Mouse (Mus musculus) heart, embryonic 14.5 days (tissue): Measurements from ENCODE around the gene Sh3pxd2a. TPM values are rescaled to one million over a fixed set of nuclear protein-coding genes. Genes with fewer than 3 reads are reported as not detected.

Source experiments
- ATAC-seq: fragments of 200-750 bp; cut with Nextera tagmentation; 2 replicates; pipeline ENCODE4 v1.8.0; 2017; ENCODE audit warnings: low read depth, moderate TSS enrichment; ENCODE audit not compliant: insufficient number of reproducible peaks, insufficient read depth, low FRiP score
- H3K27ac ChIP-seq, 2 experiments: fragments of 200-500 bp in 1 of 2; fragments of 300-500 bp in 1 of 2; sonication (generic) in 1 of 2; replicated peaks in 1 of 2; 2 replicates each; pipeline ENCODE4 v1.5.1; 2012 to 2014; ENCODE audit warnings: low read depth in 2 of 2, low read length in 2 of 2, control low read depth in 1 of 2, mild to moderate bottlenecking in 1 of 2, mixed read lengths in 1 of 2; ENCODE audit not compliant: control insufficient read depth in 1 of 2, insufficient read depth in 1 of 2
- H3K27me3 ChIP-seq: fragments of 300-500 bp; sonication (generic); 2 replicates; pipeline ENCODE4 v1.6.1; 2014; ENCODE audit warnings: mild to moderate bottlenecking, low read length, control low read depth; ENCODE audit not compliant: control insufficient read depth, insufficient read depth
- H3K36me3 ChIP-seq: fragments of 300-500 bp; sonication (generic); 2 replicates; pipeline ENCODE4 v1.6.1; 2014; ENCODE audit warnings: mild to moderate bottlenecking, control low read depth, low read length, mixed read lengths; ENCODE audit not compliant: control insufficient read depth, insufficient read depth
- H3K4me1 ChIP-seq, 2 experiments: fragments of 200-500 bp in 1 of 2; fragments of 300-500 bp in 1 of 2; sonication (generic) in 1 of 2; 2 replicates each; pipeline ENCODE4 v1.6.1; 2012 to 2014; ENCODE audit warnings: low read length in 2 of 2, control low read depth in 1 of 2, mixed read lengths in 1 of 2; ENCODE audit not compliant: control insufficient read depth in 2 of 2, insufficient read depth in 2 of 2
- H3K4me2 ChIP-seq: fragments of 300-500 bp; sonication (generic); 2 replicates; pipeline ENCODE4 v1.6.1; 2014; ENCODE audit warnings: mild to moderate bottlenecking, low read length
- H3K4me3 ChIP-seq, 2 experiments: fragments of 200-500 bp in 1 of 2; fragments of 300-500 bp in 1 of 2; sonication (generic) in 1 of 2; 2 replicates each; pipeline ENCODE4 v1.5.1; 2012 to 2014; ENCODE audit warnings: low read length in 2 of 2, mild to moderate bottlenecking in 2 of 2, control low read depth in 1 of 2, low read depth in 1 of 2, moderate library complexity in 1 of 2; ENCODE audit not compliant: control insufficient read depth in 1 of 2, insufficient read depth in 1 of 2
- H3K9ac ChIP-seq: fragments of 300-500 bp; sonication (generic); 2 replicates; pipeline ENCODE4 v1.6.1; 2014; ENCODE audit warnings: mild to moderate bottlenecking, low read length
- H3K9me3 ChIP-seq: fragments of 300-500 bp; sonication (generic); 2 replicates; pipeline ENCODE4 v1.6.1; 2016; ENCODE audit warnings: low read length, control low read depth; ENCODE audit not compliant: control insufficient read depth
- WGBS: fragments of 180-500 bp; shearing (Covaris S2); extraction: QIAGEN DNeasy Blood & Tissue Kit; methylation state at CpG from one replicate; pipeline ENCODE4 v1.1.7; 2014; 5-methylcytosine and 5-hydroxymethylcytosine counted together
- polyA plus RNA-seq: library from polyadenylated mRNA; unstranded; fragments of >200 nt; fragmentation: Nextera tagmentation; extraction: Ambion mirVana; gene quantifications from 2 replicates; pipeline ENCODE4 v1.2.1, GENCODE M21; 2014

Gene Sh3pxd2a
- polyA plus RNA-seq, 1 experiment from 2014 or later, result 9.7 TPM

- H3K9me3 ChIP-seq, result no peaks in the 10 kb centered on the region
- peak; percentile 77 for ATAC-seq
- 3% methylated on average over 49 of the region's 49 CpGs for WGBS
- H3K27me3 ChIP-seq, result no peaks in the 10 kb centered on the region
- peak overlapping the region; percentile 91 for H3K4me2 ChIP-seq
- peaks cover 56 to 83% of the 10 kb centered on the region in 2 experiments for H3K4me1 ChIP-seq
- H3K9ac ChIP-seq, result peak overlapping the region; percentile 91
- H3K36me3 ChIP-seq, result peaks cover 27% of the 10 kb centered on the region
- peak overlapping the region; percentile 96 to 97 for H3K27ac ChIP-seq
- peak overlapping the region; percentile 49 to 56 for H3K4me3 ChIP-seq
Measured at GRCm38 (mm10) chr19:47314076-47314941, 149.9 kb downstream of the Sh3pxd2a start.

GRCm38 (mm10) chr19:47313387-47314075 is 150.7 kb downstream of the Sh3pxd2a start:
- Histone ChIP-seq H3K9ac (peak overlapping the region; percentile 91), H3K27ac (peak overlapping the region; percentile 96 to 97), H3K27me3 (no peaks in the 10 kb centered on the region), H3K4me1 (peaks cover 50 to 75% of the 10 kb centered on the region in 2 experiments), H3K36me3 (peaks cover 31% of the 10 kb centered on the region), H3K4me3 (peak overlapping the region; percentile 49 to 56), H3K9me3 (no peaks in the 10 kb centered on the region), H3K4me2 (peak overlapping the region; percentile 91)
- ATAC-seq, result peak; percentile 45; the same call in 1 of the 2 replicates
- WGBS, result 7% methylated on average over 10 of the region's 11 CpGs

GRCm38 (mm10) chr19:47311162-47311561 is 153.0 kb downstream of the Sh3pxd2a start:
- Histone ChIP-seq H3K4me2 (no peak overlapping the region), H3K36me3 (peaks cover 45% of the 10 kb centered on the region), H3K27me3 (no peaks in the 10 kb centered on the region), H3K4me3 (no peak overlapping the region), H3K9me3 (no peaks in the 10 kb centered on the region), H3K27ac (peak overlapping the region in 1 of 2 experiments; percentile 41; a peak in 1 of 4 replicates), H3K4me1 (peaks cover 26 to 51% of the 10 kb centered on the region in 2 experiments), H3K9ac (no peak overlapping the region)
- 54% methylated on average over 4 of the region's 4 CpGs for WGBS
- ATAC-seq, result no peak

DNA sequence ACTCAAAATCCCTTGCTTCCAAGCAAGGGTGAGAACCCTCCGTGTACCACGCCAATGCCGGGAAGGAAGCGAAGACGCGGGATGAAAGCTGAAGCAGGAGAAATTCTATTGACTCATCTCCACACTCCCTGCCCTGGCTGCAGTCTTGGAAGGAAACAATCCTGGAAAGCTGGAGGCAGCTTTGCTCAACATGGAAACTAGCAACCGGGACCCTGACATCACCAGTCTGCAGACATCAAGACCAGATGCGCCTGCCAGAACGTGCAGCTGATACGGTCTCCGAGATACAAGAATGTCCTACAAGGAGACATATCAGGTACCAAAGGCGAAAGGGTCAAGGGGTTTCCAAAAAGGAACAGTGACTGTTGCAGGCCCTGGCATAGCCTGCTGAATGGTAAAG is 154.4 kb downstream of the Sh3pxd2a start:
- no peak overlapping the region for H3K27ac ChIP-seq
- H3K36me3 ChIP-seq, result peaks cover 58% of the 10 kb centered on the region
- WGBS, result 81% methylated on average over 12 of the region's 12 CpGs

GRCm38 (mm10) chr19:47306917-47307315 is 157.3 kb downstream of the Sh3pxd2a start:
- Histone ChIP-seq H3K36me3 (peaks cover 75% of the 10 kb centered on the region), H3K27ac (no peak overlapping the region), H3K4me2 (no peak overlapping the region), H3K4me1 (peaks cover 17 to 26% of the 10 kb centered on the region in 2 experiments), H3K27me3 (no peaks in the 10 kb centered on the region), H3K4me3 (no peak overlapping the region), H3K9ac (no peak overlapping the region), H3K9me3 (no peaks in the 10 kb centered on the region)
- ATAC-seq, result no peak
- 84% methylated on average over 8 of the region's 8 CpGs for WGBS

More for the DNA sequence above, 154.4 kb downstream of the Sh3pxd2a start:
- Histone ChIP-seq H3K4me2 (no peak overlapping the region), H3K27me3 (no peaks in the 10 kb centered on the region), H3K4me1 (peaks cover 13 to 38% of the 10 kb centered on the region in 2 experiments), H3K9me3 (no peaks in the 10 kb centered on the region), H3K4me3 (no peak overlapping the region), H3K9ac (no peak overlapping the region)
- no peak for ATAC-seq

DNA sequence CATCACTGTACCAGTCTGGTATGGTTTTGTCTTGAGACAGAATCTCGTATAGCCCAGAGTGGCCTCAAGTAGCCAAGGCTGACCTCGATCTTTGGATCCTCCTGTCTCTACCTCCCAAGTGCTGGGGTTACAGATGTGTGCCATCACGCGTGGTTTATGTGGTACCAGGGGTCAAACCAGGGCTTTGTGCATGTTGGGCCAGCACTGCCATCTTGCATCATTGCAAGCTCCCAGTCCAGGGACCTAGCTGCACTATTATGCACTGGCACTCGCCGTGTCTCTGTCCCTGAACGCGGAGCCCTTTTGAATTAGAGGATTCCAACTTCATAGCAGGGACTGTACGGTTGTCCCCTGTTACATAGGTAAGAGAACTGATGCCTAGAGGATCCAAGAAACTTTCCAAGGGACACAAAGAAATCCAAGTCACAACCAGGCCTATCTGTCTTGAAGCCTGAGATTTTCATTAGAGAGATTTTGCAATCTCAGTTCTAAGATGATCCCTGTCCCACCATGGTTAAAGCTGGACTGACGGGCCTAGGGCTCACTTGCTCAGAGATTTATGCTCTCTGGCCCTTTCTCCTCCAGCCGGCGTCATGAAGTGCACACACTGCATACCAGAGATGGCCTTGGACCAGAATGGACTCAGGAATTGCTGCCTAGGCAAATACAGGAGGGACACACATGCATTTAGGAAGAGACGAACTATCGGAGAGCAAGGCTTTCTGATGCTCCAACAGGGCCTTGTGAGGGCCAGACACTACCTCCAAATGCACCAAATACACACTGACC is 157.9 kb downstream of the Sh3pxd2a start:
- Histone ChIP-seq H3K36me3 (peaks cover 69% of the 10 kb centered on the region), H3K9me3 (no peaks in the 10 kb centered on the region), H3K4me3 (no peak overlapping the region), H3K9ac (no peak overlapping the region), H3K4me1 (peaks cover 23 to 26% of the 10 kb centered on the region in 2 experiments), H3K4me2 (no peak overlapping the region), H3K27me3 (no peaks in the 10 kb centered on the region), H3K27ac (no peak overlapping the region)
- ATAC-seq, result no peak
- WGBS, result 92% methylated on average over 14 of the region's 14 CpGs

DNA sequence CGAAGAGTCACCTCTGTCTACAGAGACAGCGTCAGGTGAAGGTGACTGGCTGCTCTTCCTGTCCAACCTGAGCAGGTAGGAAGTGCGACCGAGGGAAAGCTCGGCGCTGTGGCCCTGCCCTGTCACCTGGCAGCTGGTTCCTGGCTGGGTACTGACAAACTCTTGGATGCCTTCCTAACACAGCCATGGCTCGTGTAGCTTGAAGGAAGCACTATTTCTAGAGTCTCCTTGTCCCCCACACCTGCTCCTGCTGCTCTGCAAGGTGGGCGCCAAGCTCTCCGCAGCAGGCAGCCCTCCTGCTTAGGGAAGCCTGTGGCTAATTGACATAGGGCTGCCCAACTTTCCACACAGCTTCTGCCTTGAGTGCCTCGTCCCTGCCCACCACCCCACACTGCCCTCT is 158.8 kb downstream of the Sh3pxd2a start:
- Histone ChIP-seq H3K27ac (no peak overlapping the region), H3K4me2 (no peak overlapping the region), H3K9me3 (no peaks in the 10 kb centered on the region), H3K9ac (no peak overlapping the region), H3K4me3 (no peak overlapping the region), H3K27me3 (no peaks in the 10 kb centered on the region), H3K36me3 (peaks cover 69% of the 10 kb centered on the region), H3K4me1 (peaks cover 26 to 28% of the 10 kb centered on the region in 2 experiments)
- WGBS, result 91% methylated on average over 10 of the region's 10 CpGs
- no peak for ATAC-seq
